Mouse (Mus musculus) adrenal gland, postnatal 36 days (tissue): ENCODE results near the gene Vwa2. TPM values are rescaled to one million over a fixed set of nuclear protein-coding genes. Genes with fewer than 3 reads are reported as not detected.

ENCODE experiments used
- DNase-seq, 2 experiments: peaks; one replicate each; pipeline ENCODE4 v3.0.0; 2021; ENCODE audit warnings: mixed read lengths in 1 of 2
- total RNA-seq, 2 experiments: library from RNA; stranded (reverse); gene quantifications; 2 replicates each; pipeline ENCODE4 v1.2.3; 2021

Gene Vwa2
- total RNA-seq, 2 experiments from 2014 or later: not detected

- DNase-seq: no peak
These were observed 75.8 kb downstream of the Vwa2 start for GRCm38 (mm10) chr19:56949868-56950267.

GRCm38 (mm10) chr19:56950818-56951217, 76.8 kb downstream of the Vwa2 start:
- DNase-seq: no peak

- no peak for DNase-seq
These were observed 79.8 kb downstream of the Vwa2 start for GRCm38 (mm10) chr19:56953856-56954255.

GRCm38 (mm10) chr19:56954857-56955256, 80.8 kb downstream of the Vwa2 start:
- no peak for DNase-seq

- DNase-seq: peak; percentile 37 to 44
These were observed 81.8 kb downstream of the Vwa2 start for GRCm38 (mm10) chr19:56955568-56956513.

GRCm38 (mm10) chr19:56958011-56958410, 84.0 kb downstream of the Vwa2 start:
- DNase-seq: no peak

- DNase-seq: no peak
These were observed 84.6 kb downstream of the Vwa2 start for GRCm38 (mm10) chr19:56958582-56959021.

- peak in 1 of 2 experiments; percentile 28 for DNase-seq
These were observed 85.0 kb downstream of the Vwa2 start for GRCm38 (mm10) chr19:56959057-56959456.

- DNase-seq: no peak
These were observed 85.6 kb downstream of the Vwa2 start for GRCm38 (mm10) chr19:56959601-56960000.

Other genes starting within 250 kb of the Vwa2 start
- gene Adrb1, start 152.1 kb upstream of the Vwa2 start, total RNA-seq: 1 to 10 TPM; 2.9 to 4.1 TPM
- 10 to 100 TPM; 22.9 to 27.2 TPM for gene Ccdc186, start 52.1 kb upstream of the Vwa2 start, total RNA-seq
- under 1 TPM; 0.07 to 0.10 TPM for gene Tdrd1, start 48.0 kb upstream of the Vwa2 start, total RNA-seq
- 10 to 100 TPM; 12.2 to 27.4 TPM for gene Afap1l2, start 134.0 kb downstream of the Vwa2 start, total RNA-seq